Mouse (Mus musculus) liver, adult 2 months (tissue): Measurements from ENCODE around the gene Phox2a. TPM values are rescaled to one million over a fixed set of nuclear protein-coding genes. Genes with fewer than 3 reads are reported as not detected.

Source experiments
- DNase-seq: peaks from one replicate; pipeline ENCODE4 v3.0.0-alpha.2; 2011; ENCODE audit warnings: low read depth, low spot score; ENCODE audit errors: extremely low read depth
- H3K27ac ChIP-seq: fragments of 200-500 bp; replicated peaks from 2 replicates; pipeline ENCODE4 v1.5.1; 2012; ENCODE audit warnings: low read depth, mild to moderate bottlenecking, control low read depth, inconsistent platforms, low read length; ENCODE audit not compliant: insufficient read depth
- H3K27me3 ChIP-seq: fragments of 200-500 bp; 2 replicates; pipeline ENCODE4 v1.6.1; 2012; ENCODE audit warnings: mild to moderate bottlenecking, moderate library complexity, low read length, inconsistent platforms; ENCODE audit not compliant: control insufficient read depth, insufficient read depth
- H3K36me3 ChIP-seq: fragments of 200-500 bp; 2 replicates; pipeline ENCODE4 v1.6.1; 2012; ENCODE audit warnings: low read length, inconsistent platforms; ENCODE audit not compliant: control insufficient read depth, insufficient read depth
- H3K4me1 ChIP-seq: fragments of 200-500 bp; 2 replicates; pipeline ENCODE4 v1.6.1; 2011; ENCODE audit warnings: low read length; ENCODE audit not compliant: control insufficient read depth, insufficient read depth
- H3K4me3 ChIP-seq: fragments of 200-500 bp; 2 replicates; pipeline ENCODE4 v1.5.1; 2011; ENCODE audit warnings: low read depth, mild to moderate bottlenecking, control low read depth, low read length, moderate library complexity; ENCODE audit not compliant: insufficient read depth
- H3K79me2 ChIP-seq: fragments of 200-500 bp; 2 replicates; pipeline ENCODE4 v1.6.1; 2012; ENCODE audit warnings: inconsistent platforms, mild to moderate bottlenecking, low read length, moderate library complexity; ENCODE audit not compliant: control insufficient read depth, insufficient read depth
- H3K9ac ChIP-seq: fragments of 200-500 bp; 2 replicates; pipeline ENCODE4 v1.6.1; 2012; ENCODE audit warnings: low read depth, mild to moderate bottlenecking, control low read depth, inconsistent platforms, low read length
- CTCF ChIP-seq: fragments of 200-500 bp; IDR thresholded peaks from 2 replicates; pipeline ENCODE4 v1.5.1; 2011; ENCODE audit warnings: low read depth, low read length, control low read depth
- POLR2A ChIP-seq: fragments of 200-500 bp; IDR thresholded peaks from 2 replicates; pipeline ENCODE4 v1.6.1; 2011; ENCODE audit warnings: low read length, control low read depth; ENCODE audit not compliant: insufficient read depth; ENCODE audit errors: extremely low read depth
- WGBS: fragments of 180-500 bp; shearing (Covaris S2); methylation state at CpG from one replicate; pipeline ENCODE4 v1.1.7; 2018; 5-methylcytosine and 5-hydroxymethylcytosine counted together
- polyA plus RNA-seq: library from polyadenylated mRNA; depleted of rRNA; stranded (reverse); fragments of >200 nt; gene quantifications from 2 replicates; pipeline ENCODE4 v1.2.3, GENCODE M21; 2012; rRNA removed
- total RNA-seq: library from RNA; depleted of rRNA; stranded (reverse); fragments of >200 nt; gene quantifications from 2 replicates; pipeline ENCODE4 v1.2.3, GENCODE M21; 2014; rRNA removed

The Phox2a gene
- total RNA-seq (not detected in 2 replicates), polyA plus RNA-seq (not detected in 2 replicates)

DNA sequence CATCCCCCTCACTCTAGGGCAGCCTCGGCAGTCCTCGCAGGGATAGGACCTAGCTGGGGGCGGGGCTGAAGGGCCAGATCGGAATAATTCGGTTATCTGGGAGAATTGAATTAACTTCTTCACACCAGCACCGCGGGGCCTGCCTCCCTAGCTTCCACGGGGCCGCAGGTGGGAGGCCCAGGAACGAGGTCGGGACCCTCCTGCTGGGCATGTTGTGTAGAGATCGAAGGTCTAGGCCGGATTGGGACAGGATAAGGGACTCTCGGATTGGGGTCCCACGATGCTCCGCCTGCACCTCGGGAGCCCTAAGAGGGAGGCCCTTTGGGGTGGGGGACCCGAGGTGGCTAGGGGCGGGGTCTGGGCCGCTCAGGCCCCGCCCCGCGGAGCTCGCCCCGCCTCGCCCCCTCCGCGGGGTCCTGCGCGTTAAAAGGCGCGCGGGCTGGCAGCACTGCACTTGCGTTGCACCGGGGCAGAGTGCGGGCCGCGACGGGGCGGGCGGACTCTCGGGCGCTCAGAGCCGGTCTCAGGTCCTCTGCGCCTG is at the start of gene Phox2a:
Gene Phox2a, plus strand, starts transcription at position 453 of the 541 bp plus-strand sequence.
- Histone ChIP-seq H3K36me3 (no peaks in the 10 kb centered on the region), H3K27me3 (peaks cover 14% of the 10 kb centered on the region), H3K4me3 (no peak within 1 kb of the TSS), H3K4me1 (peaks cover 6% of the 10 kb centered on the region; the same call in 1 of the 2 replicates), H3K27ac (no peak within 1 kb of the TSS), H3K9ac (no peak within 1 kb of the TSS), H3K79me2 (no peaks in the 10 kb centered on the region)
- DNase-seq: no peak
- whole genome bisulfite sequencing: 3% methylated on average over 45 of the region's 45 CpGs
- TF ChIP-seq POLR2A: no peak
- TF ChIP-seq CTCF: no peak

- H3K27me3 ChIP-seq: no peaks in the 10 kb centered on the region
- H3K4me3 ChIP-seq: no peak overlapping the region
- H3K9ac ChIP-seq: no peak overlapping the region
- 93% methylated on average over 7 of the region's 7 CpGs for WGBS
- no peak for TF ChIP-seq CTCF
- TF ChIP-seq POLR2A: no peak
- no peak for DNase-seq
- H3K27ac ChIP-seq: no peak overlapping the region
- no peaks in the 10 kb centered on the region for H3K36me3 ChIP-seq
- H3K4me1 ChIP-seq: no peaks in the 10 kb centered on the region
- H3K79me2 ChIP-seq: no peaks in the 10 kb centered on the region
Measured at GRCm38 (mm10) chr7:101770051-101770450, 48.1 kb upstream of the Phox2a start.

DNA sequence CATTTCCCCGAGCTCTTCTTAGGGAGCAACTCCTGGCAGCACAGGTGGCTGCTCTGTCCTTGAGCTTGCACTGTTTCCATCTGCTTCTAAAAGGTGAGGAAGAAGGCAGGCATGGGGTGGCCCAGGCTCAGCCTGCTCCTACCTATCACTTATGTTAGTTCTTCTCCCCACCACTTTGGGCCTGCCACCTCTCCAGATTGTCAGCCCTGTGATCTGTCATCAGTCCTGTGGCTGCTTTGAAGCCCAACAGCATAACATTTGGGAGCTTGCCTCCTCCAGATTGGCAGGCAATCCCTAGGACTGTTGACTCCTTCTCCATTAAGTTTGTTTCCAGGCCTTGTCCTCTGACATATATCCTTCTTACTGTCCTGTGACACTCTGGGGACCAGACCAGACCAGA is 46.5 kb upstream of the Phox2a start:
- H3K36me3 ChIP-seq: no peaks in the 10 kb centered on the region
- H3K4me1 ChIP-seq: no peaks in the 10 kb centered on the region
- no peak overlapping the region for H3K4me3 ChIP-seq
- no peak for DNase-seq
- no peak for TF ChIP-seq POLR2A
- H3K27me3 ChIP-seq: no peaks in the 10 kb centered on the region
- H3K9ac ChIP-seq: no peak overlapping the region
- WGBS: 84% methylated on average over 1 of the region's 1 CpGs
- no peaks in the 10 kb centered on the region for H3K79me2 ChIP-seq
- no peak overlapping the region for H3K27ac ChIP-seq

DNA sequence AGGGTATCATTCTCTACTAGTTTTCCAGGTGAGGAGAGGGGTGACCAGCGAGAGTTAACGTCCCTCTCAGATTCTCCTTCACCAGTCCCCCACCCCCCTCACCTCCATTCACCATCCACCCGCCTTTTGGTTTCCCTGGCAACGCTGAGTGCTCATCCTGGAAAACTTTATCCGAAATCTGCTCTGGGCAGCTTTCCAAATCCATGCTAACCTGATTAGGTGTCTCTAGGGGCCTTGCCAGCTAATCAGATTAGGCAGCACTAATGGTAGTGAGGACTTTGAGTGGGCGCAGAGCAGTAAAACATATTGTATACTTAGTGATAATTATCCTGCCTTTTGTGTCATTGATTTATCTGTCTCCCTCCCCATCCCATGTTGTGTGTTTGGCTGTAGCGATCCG is 45.4 kb upstream of the Phox2a start:
- WGBS: 83% methylated on average over 8 of the region's 8 CpGs
- H3K9ac ChIP-seq: no peak overlapping the region
- TF ChIP-seq CTCF (no peak), POLR2A (no peak)
- no peak overlapping the region for H3K27ac ChIP-seq
- H3K79me2 ChIP-seq: no peaks in the 10 kb centered on the region
- DNase-seq: no peak
- H3K36me3 ChIP-seq: no peaks in the 10 kb centered on the region
- H3K4me1 ChIP-seq: no peaks in the 10 kb centered on the region
- no peak overlapping the region for H3K4me3 ChIP-seq
- no peaks in the 10 kb centered on the region for H3K27me3 ChIP-seq

- H3K27me3 ChIP-seq: no peaks in the 10 kb centered on the region
- no peak for DNase-seq
- peaks cover 2% of the 10 kb centered on the region; the same call in 1 of the 2 replicates for H3K36me3 ChIP-seq
- H3K4me3 ChIP-seq: no peak overlapping the region
- no peaks in the 10 kb centered on the region for H3K79me2 ChIP-seq
- no peak overlapping the region for H3K9ac ChIP-seq
- H3K4me1 ChIP-seq: no peaks in the 10 kb centered on the region
- 98% methylated on average over 1 of the region's 1 CpGs for WGBS
- TF ChIP-seq POLR2A (no peak), CTCF (no peak)
- H3K27ac ChIP-seq: no peak overlapping the region
Measured at GRCm38 (mm10) chr7:101777053-101777452, 41.1 kb upstream of the Phox2a start.

- Histone ChIP-seq H3K27ac (no peak overlapping the region), H3K79me2 (no peaks in the 10 kb centered on the region), H3K9ac (no peak overlapping the region), H3K27me3 (peaks cover 14% of the 10 kb centered on the region), H3K4me3 (peak overlapping the region; percentile 5; the same call in 1 of the 2 replicates), H3K4me1 (peaks cover 6% of the 10 kb centered on the region; the same call in 1 of the 2 replicates), H3K36me3 (peaks cover 5% of the 10 kb centered on the region)
- DNase-seq: no peak
- TF ChIP-seq CTCF: no peak
- no peak for TF ChIP-seq POLR2A
- WGBS: 10% methylated on average over 35 of the region's 35 CpGs
Measured at GRCm38 (mm10) chr7:101820295-101821030, 2.4 kb downstream of the Phox2a start.
